Mouse (Mus musculus): ENCODE measurements at regions not wholly inside any gene's neighbourhood (a gene's known extent, or its start where the extent isn't known, plus 50 kb on each side); places are given as distances from the start of the nearest gene placed in this dataset.

DNA sequence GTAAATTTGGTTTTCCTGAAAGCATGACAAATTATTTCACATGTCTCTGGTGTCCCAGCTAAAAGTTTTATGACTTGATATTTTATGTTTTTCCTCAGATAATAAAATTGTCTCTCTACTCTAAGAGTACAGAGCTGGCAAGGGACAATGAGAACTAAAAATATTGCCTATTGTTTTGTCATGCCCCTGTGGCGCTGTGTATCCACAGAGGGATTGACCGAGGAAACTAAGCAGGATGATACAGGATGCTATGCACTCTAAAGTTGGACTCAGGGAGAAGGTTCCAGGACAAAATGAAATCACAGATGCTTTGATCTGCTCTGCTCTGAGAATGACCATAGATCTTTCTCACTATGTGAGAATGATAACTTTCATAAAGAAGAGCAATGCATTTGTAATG, 1203.3 kb upstream of the Flrt2 start:
- Histone ChIP-seq H3K9ac (no peak overlapping the region), H3K4me1 (no peaks in the 10 kb centered on the region), H3K4me3 (replicated peaks) (no peak overlapping the region), H3K9me3 (replicated peaks) (no peaks in the 10 kb centered on the region), H3K4me2 (replicated peaks) (no peak overlapping the region), H3K36me3 (no peaks in the 10 kb centered on the region), H3K27ac (replicated peaks) (no peak overlapping the region), H3K27me3 (no peaks in the 10 kb centered on the region)
- no peak for ATAC-seq (ENCODE audit: insufficient number of reproducible peaks, low FRiP score, low TSS enrichment, low read depth)
- WGBS, result 53% methylated on average over 2 of the region's 2 CpGs

GRCm38 (mm10) chr12:94508099-94508498, 1183.9 kb upstream of the Flrt2 start:
- no peak overlapping the region for H3K4me2 ChIP-seq (replicated peaks)
- WGBS, result 73% methylated on average over 7 of the region's 7 CpGs
- no peak overlapping the region for H3K9ac ChIP-seq
- H3K36me3 ChIP-seq, result no peaks in the 10 kb centered on the region
- no peaks in the 10 kb centered on the region for H3K4me1 ChIP-seq
- H3K27ac ChIP-seq (replicated peaks), result no peak overlapping the region
- ATAC-seq (ENCODE audit: insufficient number of reproducible peaks, low FRiP score, low TSS enrichment, low read depth), result no peak
- H3K4me3 ChIP-seq (replicated peaks), result no peak overlapping the region
- H3K9me3 ChIP-seq (replicated peaks), result no peaks in the 10 kb centered on the region
- H3K27me3 ChIP-seq, result no peaks in the 10 kb centered on the region

DNA sequence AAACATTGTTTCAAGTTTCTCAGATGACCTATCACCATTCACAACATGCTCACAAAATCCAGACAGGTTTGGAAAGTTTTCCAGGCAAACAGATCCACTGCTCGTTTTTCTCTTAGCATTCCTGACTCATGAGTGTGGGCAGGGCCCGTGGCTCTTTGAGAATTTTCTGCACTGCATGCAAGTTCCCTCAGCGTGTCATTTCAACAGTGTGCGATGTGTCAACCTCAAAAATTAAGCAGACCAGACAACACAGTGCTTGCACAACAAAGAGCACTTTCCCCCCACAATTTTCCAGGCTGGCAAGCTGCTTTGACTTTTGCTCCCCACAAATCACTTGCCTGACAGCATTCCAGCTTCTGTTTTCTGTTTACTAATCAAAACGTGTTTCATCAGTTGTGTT, 1182.2 kb upstream of the Flrt2 start:
- WGBS, result 28% methylated on average over 5 of the region's 5 CpGs
- Histone ChIP-seq H3K4me1 (no peaks in the 10 kb centered on the region), H3K9me3 (replicated peaks) (no peaks in the 10 kb centered on the region), H3K36me3 (no peaks in the 10 kb centered on the region), H3K27me3 (no peaks in the 10 kb centered on the region), H3K4me2 (replicated peaks) (no peak overlapping the region), H3K9ac (no peak overlapping the region), H3K27ac (replicated peaks) (no peak overlapping the region), H3K4me3 (replicated peaks) (no peak overlapping the region)
- ATAC-seq (ENCODE audit: insufficient number of reproducible peaks, low FRiP score, low TSS enrichment, low read depth), result no peak

- Histone ChIP-seq H3K27me3 (no peaks in the 10 kb centered on the region), H3K4me3 (replicated peaks) (no peak overlapping the region), H3K9ac (no peak overlapping the region), H3K27ac (replicated peaks) (no peak overlapping the region), H3K36me3 (no peaks in the 10 kb centered on the region), H3K9me3 (replicated peaks) (no peaks in the 10 kb centered on the region), H3K4me2 (replicated peaks) (no peak overlapping the region), H3K4me1 (no peaks in the 10 kb centered on the region)
- 80% methylated on average over 7 of the region's 7 CpGs for WGBS
- no peak for ATAC-seq (ENCODE audit: insufficient number of reproducible peaks, low FRiP score, low TSS enrichment, low read depth)
Observed at GRCm38 (mm10) chr12:94544706-94545105, 1147.3 kb upstream of the Flrt2 start.

DNA sequence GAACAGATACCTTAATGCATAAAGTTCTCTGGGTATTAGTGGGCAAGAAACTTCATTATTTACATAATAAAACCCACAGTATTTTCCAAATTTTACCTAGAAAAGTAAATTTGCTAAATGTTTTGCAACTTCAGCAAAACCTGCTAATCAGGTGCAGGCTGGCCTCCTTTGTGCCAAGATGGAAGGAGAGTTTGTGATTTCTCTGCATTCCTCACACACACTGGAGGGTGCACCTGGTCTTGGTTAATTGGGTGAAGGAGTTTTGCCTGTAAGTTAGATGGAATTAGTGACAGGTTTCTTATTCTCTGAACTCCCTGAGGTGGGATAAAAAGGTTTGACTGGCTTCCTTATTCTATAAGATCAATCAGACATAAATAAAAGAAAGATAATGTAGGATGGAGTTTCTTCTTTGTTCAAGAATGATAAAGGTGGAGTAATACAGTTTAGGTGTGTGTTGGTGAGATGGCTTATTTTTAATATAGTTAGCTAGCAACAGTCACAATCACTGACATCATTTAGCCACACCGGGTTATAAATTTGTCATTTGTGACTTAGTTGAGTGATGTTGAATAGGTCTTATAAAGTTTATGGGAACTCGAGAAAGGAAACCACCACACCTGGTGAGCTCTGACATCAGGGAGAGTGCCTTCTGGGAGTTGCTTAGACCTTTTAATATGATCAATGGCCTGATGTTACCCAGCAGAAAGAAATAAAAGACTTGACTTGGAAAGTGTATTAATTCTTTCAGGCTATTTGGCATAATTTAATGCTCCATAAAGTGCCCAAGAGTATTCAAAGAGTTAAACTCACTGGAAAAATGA, 1131.4 kb upstream of the Flrt2 start:
- no peaks in the 10 kb centered on the region for H3K36me3 ChIP-seq
- 87% methylated on average over 2 of the region's 2 CpGs for WGBS

GRCm38 (mm10) chr12:94574981-94575380, 1117.0 kb upstream of the Flrt2 start:
- Histone ChIP-seq H3K9ac (no peak overlapping the region), H3K4me3 (replicated peaks) (no peak overlapping the region), H3K27me3 (no peaks in the 10 kb centered on the region), H3K36me3 (no peaks in the 10 kb centered on the region), H3K27ac (replicated peaks) (no peak overlapping the region), H3K4me2 (replicated peaks) (no peak overlapping the region), H3K9me3 (replicated peaks) (no peaks in the 10 kb centered on the region), H3K4me1 (no peaks in the 10 kb centered on the region)
- no peak for ATAC-seq (ENCODE audit: insufficient number of reproducible peaks, low FRiP score, low TSS enrichment, low read depth)
- WGBS, result 78% methylated on average over 2 of the region's 2 CpGs

More for the DNA sequence above, 1131.4 kb upstream of the Flrt2 start:
- Histone ChIP-seq H3K27ac (replicated peaks) (no peak overlapping the region), H3K4me2 (replicated peaks) (no peak overlapping the region), H3K27me3 (no peaks in the 10 kb centered on the region), H3K9ac (no peak overlapping the region), H3K4me3 (replicated peaks) (no peak overlapping the region), H3K4me1 (no peaks in the 10 kb centered on the region), H3K9me3 (replicated peaks) (no peaks in the 10 kb centered on the region)
- no peak for ATAC-seq (ENCODE audit: insufficient number of reproducible peaks, low FRiP score, low TSS enrichment, low read depth)

DNA sequence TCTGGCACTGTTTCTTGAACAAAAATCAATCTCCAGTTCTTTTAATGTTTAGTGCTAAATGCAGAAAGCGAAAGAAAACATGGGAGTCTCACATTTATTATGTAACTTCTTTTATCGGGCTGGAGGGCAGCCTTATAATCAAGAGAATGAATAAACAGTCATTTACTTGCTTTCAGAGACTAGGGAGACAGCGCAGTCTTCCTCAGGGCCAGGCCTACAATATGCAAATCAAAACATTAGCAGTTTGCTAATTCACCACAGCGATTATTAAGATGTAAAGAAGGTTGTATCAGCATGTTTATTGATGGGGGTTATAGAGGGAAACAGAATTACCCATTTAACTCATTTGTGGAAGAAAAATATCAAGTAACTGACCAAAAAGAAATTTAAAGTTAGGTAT, 1111.7 kb upstream of the Flrt2 start:
- no peak overlapping the region for H3K27ac ChIP-seq (replicated peaks)
- no peak overlapping the region for H3K9ac ChIP-seq
- no peaks in the 10 kb centered on the region for H3K27me3 ChIP-seq
- H3K4me2 ChIP-seq (replicated peaks), result no peak overlapping the region
- H3K36me3 ChIP-seq, result no peaks in the 10 kb centered on the region
- no peaks in the 10 kb centered on the region for H3K9me3 ChIP-seq (replicated peaks)
- no peak for ATAC-seq (ENCODE audit: insufficient number of reproducible peaks, low FRiP score, low TSS enrichment, low read depth)
- no peak overlapping the region for H3K4me3 ChIP-seq (replicated peaks)
- WGBS, result 44% methylated on average over 4 of the region's 4 CpGs
- H3K4me1 ChIP-seq, result no peaks in the 10 kb centered on the region

- no peaks in the 10 kb centered on the region for H3K36me3 ChIP-seq
- no peak overlapping the region for H3K4me3 ChIP-seq (replicated peaks)
- H3K9ac ChIP-seq, result no peak overlapping the region
- no peak overlapping the region for H3K27ac ChIP-seq (replicated peaks)
- no peaks in the 10 kb centered on the region for H3K27me3 ChIP-seq
- no peak overlapping the region for H3K4me2 ChIP-seq (replicated peaks)
- H3K4me1 ChIP-seq, result no peaks in the 10 kb centered on the region
- ATAC-seq (ENCODE audit: insufficient number of reproducible peaks, low FRiP score, low TSS enrichment, low read depth), result no peak
- H3K9me3 ChIP-seq (replicated peaks), result no peaks in the 10 kb centered on the region
- 50% methylated on average over 1 of the region's 1 CpGs for WGBS
Observed at GRCm38 (mm10) chr12:94584309-94584708, 1107.7 kb upstream of the Flrt2 start.

GRCm38 (mm10) chr12:94587031-94587430, 1105.0 kb upstream of the Flrt2 start:
- H3K9ac ChIP-seq, result no peak overlapping the region
- H3K4me3 ChIP-seq (replicated peaks), result no peak overlapping the region
- no peak for ATAC-seq (ENCODE audit: insufficient number of reproducible peaks, low FRiP score, low TSS enrichment, low read depth)
- no peaks in the 10 kb centered on the region for H3K9me3 ChIP-seq (replicated peaks)
- H3K27ac ChIP-seq (replicated peaks), result no peak overlapping the region
- H3K4me1 ChIP-seq, result no peaks in the 10 kb centered on the region
- H3K4me2 ChIP-seq (replicated peaks), result no peak overlapping the region
- H3K36me3 ChIP-seq, result no peaks in the 10 kb centered on the region
- no peaks in the 10 kb centered on the region for H3K27me3 ChIP-seq
- 63% methylated on average over 4 of the region's 4 CpGs for WGBS

DNA sequence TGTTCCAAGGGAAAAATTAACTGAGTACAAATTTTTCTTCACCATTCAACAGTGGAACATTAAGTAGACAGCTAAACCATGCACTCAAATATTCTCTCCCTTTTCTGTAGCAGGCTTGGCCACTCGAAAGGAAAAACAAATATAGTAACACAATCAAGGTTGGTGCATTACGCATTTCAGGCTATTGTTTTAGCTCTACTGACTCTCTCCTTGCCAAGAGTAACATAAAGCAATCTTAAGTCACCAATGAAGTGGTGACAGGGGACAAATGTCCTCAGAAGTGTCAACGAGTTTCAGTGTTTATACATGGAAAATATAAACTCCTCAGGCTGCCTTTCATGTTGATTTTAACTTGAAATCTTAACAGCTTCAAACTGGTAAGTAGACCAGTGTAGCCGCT, 1103.4 kb upstream of the Flrt2 start:
- no peak for ATAC-seq (ENCODE audit: insufficient number of reproducible peaks, low FRiP score, low TSS enrichment, low read depth)
- Histone ChIP-seq H3K4me1 (no peaks in the 10 kb centered on the region), H3K27ac (replicated peaks) (no peak overlapping the region), H3K4me2 (replicated peaks) (no peak overlapping the region), H3K36me3 (no peaks in the 10 kb centered on the region), H3K4me3 (replicated peaks) (no peak overlapping the region), H3K27me3 (no peaks in the 10 kb centered on the region), H3K9me3 (replicated peaks) (no peaks in the 10 kb centered on the region), H3K9ac (no peak overlapping the region)
- WGBS, result 71% methylated on average over 4 of the region's 4 CpGs

GRCm38 (mm10) chr12:94589033-94589432, 1103.0 kb upstream of the Flrt2 start:
- Histone ChIP-seq H3K4me2 (replicated peaks) (no peak overlapping the region), H3K9ac (no peak overlapping the region), H3K4me1 (no peaks in the 10 kb centered on the region), H3K9me3 (replicated peaks) (no peaks in the 10 kb centered on the region), H3K4me3 (replicated peaks) (no peak overlapping the region), H3K36me3 (no peaks in the 10 kb centered on the region), H3K27ac (replicated peaks) (no peak overlapping the region), H3K27me3 (no peaks in the 10 kb centered on the region)
- 83% methylated on average over 4 of the region's 4 CpGs for WGBS
- no peak for ATAC-seq (ENCODE audit: insufficient number of reproducible peaks, low FRiP score, low TSS enrichment, low read depth)

GRCm38 (mm10) chr12:94605566-94605965, 1086.5 kb upstream of the Flrt2 start:
- H3K27ac ChIP-seq (replicated peaks), result no peak overlapping the region
- H3K27me3 ChIP-seq, result no peaks in the 10 kb centered on the region
- no peak overlapping the region for H3K4me2 ChIP-seq (replicated peaks)
- H3K4me3 ChIP-seq (replicated peaks), result no peak overlapping the region
- no peak overlapping the region for H3K9ac ChIP-seq
- H3K36me3 ChIP-seq, result no peaks in the 10 kb centered on the region
- WGBS, result 75% methylated on average over 1 of the region's 1 CpGs
- no peak for ATAC-seq (ENCODE audit: insufficient number of reproducible peaks, low FRiP score, low TSS enrichment, low read depth)
- H3K4me1 ChIP-seq, result no peaks in the 10 kb centered on the region
- no peaks in the 10 kb centered on the region for H3K9me3 ChIP-seq (replicated peaks)
